Mouse (Mus musculus): ENCODE results near the gene Nectin2. TPM values are rescaled to one million over a fixed set of nuclear protein-coding genes. Genes with fewer than 3 reads are reported as not detected.

The Nectin2 gene
- polyA plus RNA-seq, 1 experiment from 2014 or later = 66.5 TPM

GRCm38 (mm10) chr7:19783630-19784029 lies 33.3 kb upstream of the Nectin2 start:
- 66% methylated on average over 8 of the region's 8 CpGs for WGBS
- H3K27ac ChIP-seq = no peak overlapping the region
- no peak overlapping the region for H3K4me3 ChIP-seq

GRCm38 (mm10) chr7:19782645-19783044 lies 32.4 kb upstream of the Nectin2 start:
- Histone ChIP-seq H3K27ac (no peak overlapping the region), H3K4me1 (replicated peaks) (no peaks in the 10 kb centered on the region; the same call in 1 of the 2 replicates), H3K27me3 (no peaks in the 10 kb centered on the region), H3K36me3 (no peaks in the 10 kb centered on the region), H3K4me3 (no peak overlapping the region), H3K9ac (no peak overlapping the region), H3K9me3 (replicated peaks) (no peaks in the 10 kb centered on the region), H3K4me2 (no peak overlapping the region)
- 80% methylated on average over 4 of the region's 4 CpGs for WGBS
- no peak for ATAC-seq (replicated peaks; ENCODE audit: insufficient number of reproducible peaks, insufficient read depth, low FRiP score, low read depth)

More at GRCm38 (mm10) chr7:19783630-19784029, 33.3 kb upstream of the Nectin2 start:
- Histone ChIP-seq H3K4me1 (replicated peaks) (no peaks in the 10 kb centered on the region; the same call in 1 of the 2 replicates), H3K9ac (no peak overlapping the region), H3K36me3 (no peaks in the 10 kb centered on the region), H3K9me3 (replicated peaks) (no peaks in the 10 kb centered on the region), H3K27me3 (no peaks in the 10 kb centered on the region), H3K4me2 (no peak overlapping the region)
- ATAC-seq (replicated peaks; ENCODE audit: insufficient number of reproducible peaks, insufficient read depth, low FRiP score, low read depth) = no peak

- no peak for ATAC-seq (replicated peaks; ENCODE audit: insufficient number of reproducible peaks, insufficient read depth, low FRiP score, low read depth)
- no peaks in the 10 kb centered on the region for H3K27me3 ChIP-seq
- 83% methylated on average over 7 of the region's 7 CpGs for WGBS
- H3K27ac ChIP-seq = no peak overlapping the region
- H3K36me3 ChIP-seq = no peaks in the 10 kb centered on the region
- H3K9me3 ChIP-seq (replicated peaks) = no peaks in the 10 kb centered on the region
- no peak overlapping the region for H3K4me3 ChIP-seq
- H3K9ac ChIP-seq = no peak overlapping the region
- H3K4me1 ChIP-seq (replicated peaks) = peaks cover 6% of the 10 kb centered on the region
- H3K4me2 ChIP-seq = no peak overlapping the region
These were observed 31.5 kb upstream of the Nectin2 start for GRCm38 (mm10) chr7:19781741-19782140.

GRCm38 (mm10) chr7:19779903-19780302 lies 29.6 kb upstream of the Nectin2 start:
- Histone ChIP-seq H3K9ac (no peak overlapping the region), H3K36me3 (no peaks in the 10 kb centered on the region), H3K4me3 (no peak overlapping the region), H3K27ac (no peak overlapping the region), H3K27me3 (no peaks in the 10 kb centered on the region), H3K4me1 (replicated peaks) (peaks cover 6% of the 10 kb centered on the region), H3K9me3 (replicated peaks) (no peaks in the 10 kb centered on the region), H3K4me2 (no peak overlapping the region)
- no peak for ATAC-seq (replicated peaks; ENCODE audit: insufficient number of reproducible peaks, insufficient read depth, low FRiP score, low read depth)
- WGBS = 76% methylated on average over 4 of the region's 4 CpGs

GRCm38 (mm10) chr7:19778645-19779044 lies 28.4 kb upstream of the Nectin2 start:
- WGBS = 76% methylated on average over 8 of the region's 8 CpGs
- Histone ChIP-seq H3K27me3 (no peaks in the 10 kb centered on the region), H3K4me2 (no peak overlapping the region), H3K4me3 (no peak overlapping the region), H3K27ac (no peak overlapping the region), H3K9me3 (replicated peaks) (no peaks in the 10 kb centered on the region), H3K36me3 (no peaks in the 10 kb centered on the region), H3K4me1 (replicated peaks) (peaks cover 6% of the 10 kb centered on the region), H3K9ac (no peak overlapping the region)
- no peak for ATAC-seq (replicated peaks; ENCODE audit: insufficient number of reproducible peaks, insufficient read depth, low FRiP score, low read depth)

GRCm38 (mm10) chr7:19777049-19777723 lies 26.9 kb upstream of the Nectin2 start:
- 77% methylated on average over 11 of the region's 11 CpGs for WGBS
- H3K27me3 ChIP-seq = no peaks in the 10 kb centered on the region
- H3K9me3 ChIP-seq (replicated peaks) = no peaks in the 10 kb centered on the region
- 0 out of 2 replicates have a peak overlapping the region, but pooled peaks have one; percentile 22 for H3K27ac ChIP-seq
- H3K4me2 ChIP-seq = no peak overlapping the region
- no peaks in the 10 kb centered on the region for H3K36me3 ChIP-seq
- no peak overlapping the region for H3K4me3 ChIP-seq
- ATAC-seq (replicated peaks; ENCODE audit: insufficient number of reproducible peaks, insufficient read depth, low FRiP score, low read depth) = no peak; the same call in 1 of the 2 replicates
- H3K4me1 ChIP-seq (replicated peaks) = peaks cover 6% of the 10 kb centered on the region
- H3K9ac ChIP-seq = no peak overlapping the region

- no peak overlapping the region for H3K4me3 ChIP-seq
- no peak overlapping the region for H3K27ac ChIP-seq
- H3K4me2 ChIP-seq = peak overlapping the region; percentile 88
- H3K27me3 ChIP-seq = no peaks in the 10 kb centered on the region
- H3K9me3 ChIP-seq (replicated peaks) = no peaks in the 10 kb centered on the region
- 57% methylated on average over 4 of the region's 4 CpGs for WGBS
- ATAC-seq (replicated peaks; ENCODE audit: insufficient number of reproducible peaks, insufficient read depth, low FRiP score, low read depth) = no peak
- no peak overlapping the region for H3K9ac ChIP-seq
- peaks cover 1% of the 10 kb centered on the region; the same call in 1 of the 2 replicates for H3K36me3 ChIP-seq
- H3K4me1 ChIP-seq (replicated peaks) = peaks cover 38% of the 10 kb centered on the region
These were observed 21.4 kb upstream of the Nectin2 start for GRCm38 (mm10) chr7:19771682-19772081.

GRCm38 (mm10) chr7:19770984-19771391 lies 20.7 kb upstream of the Nectin2 start, which contains the start of gene Bcam:
Bcam (minus strand) TSS chr7:19771016.
- peak within 1 kb of the TSS; percentile 79 for H3K4me3 ChIP-seq
- peak within 1 kb of the TSS; percentile 88 for H3K27ac ChIP-seq
- peak within 1 kb of the TSS; percentile 88 for H3K4me2 ChIP-seq
- peak within 1 kb of the TSS; percentile 88 for H3K9ac ChIP-seq
- 8% methylated on average over 9 of the region's 9 CpGs for WGBS
- no peaks in the 10 kb centered on the region for H3K27me3 ChIP-seq
- no peaks in the 10 kb centered on the region for H3K9me3 ChIP-seq (replicated peaks)
- H3K4me1 ChIP-seq (replicated peaks) = peaks cover 38% of the 10 kb centered on the region
- H3K36me3 ChIP-seq = peaks cover 4% of the 10 kb centered on the region; the same call in 1 of the 2 replicates
- no peak; the same call in 1 of the 2 replicates for ATAC-seq (replicated peaks; ENCODE audit: insufficient number of reproducible peaks, insufficient read depth, low FRiP score, low read depth)

- H3K4me3 ChIP-seq = peak overlapping the region; percentile 79
- under 1% methylated on average over 27 of the region's 28 CpGs for WGBS
- H3K4me2 ChIP-seq = peak overlapping the region; percentile 88
- H3K27ac ChIP-seq = peak overlapping the region; percentile 88
- peak; percentile 70 for ATAC-seq (replicated peaks; ENCODE audit: insufficient number of reproducible peaks, insufficient read depth, low FRiP score, low read depth)
- H3K4me1 ChIP-seq (replicated peaks) = peaks cover 38% of the 10 kb centered on the region
- H3K27me3 ChIP-seq = no peaks in the 10 kb centered on the region
- peaks cover 5% of the 10 kb centered on the region for H3K36me3 ChIP-seq
- no peaks in the 10 kb centered on the region for H3K9me3 ChIP-seq (replicated peaks)
- peak overlapping the region; percentile 88 for H3K9ac ChIP-seq
These were observed 20.1 kb upstream of the Nectin2 start for GRCm38 (mm10) chr7:19770375-19770754.

- ATAC-seq (replicated peaks; ENCODE audit: insufficient number of reproducible peaks, insufficient read depth, low FRiP score, low read depth) = peak; percentile 0; the same call in 1 of the 2 replicates
- peaks cover 38% of the 10 kb centered on the region for H3K4me1 ChIP-seq (replicated peaks)
- peaks cover 9% of the 10 kb centered on the region for H3K36me3 ChIP-seq
- 8% methylated on average over 16 of the region's 16 CpGs for WGBS
- no peaks in the 10 kb centered on the region for H3K27me3 ChIP-seq
- H3K9ac ChIP-seq = peak overlapping the region; percentile 88
- peak overlapping the region; percentile 88 for H3K27ac ChIP-seq
- H3K4me3 ChIP-seq = peak overlapping the region; percentile 79
- no peaks in the 10 kb centered on the region for H3K9me3 ChIP-seq (replicated peaks)
- H3K4me2 ChIP-seq = peak overlapping the region; percentile 88
These were observed 19.4 kb upstream of the Nectin2 start for GRCm38 (mm10) chr7:19769434-19770374.

GRCm38 (mm10) chr7:19769001-19769400 lies 18.7 kb upstream of the Nectin2 start:
- Histone ChIP-seq H3K4me3 (peak overlapping the region; percentile 79), H3K9ac (peak overlapping the region; percentile 88), H3K27me3 (no peaks in the 10 kb centered on the region), H3K9me3 (replicated peaks) (no peaks in the 10 kb centered on the region), H3K27ac (peak overlapping the region; percentile 88), H3K36me3 (peaks cover 16% of the 10 kb centered on the region), H3K4me2 (peak overlapping the region; percentile 88), H3K4me1 (replicated peaks) (peaks cover 38% of the 10 kb centered on the region)
- WGBS = 14% methylated on average over 4 of the region's 4 CpGs
- peak; percentile 45; the same call in 1 of the 2 replicates for ATAC-seq (replicated peaks; ENCODE audit: insufficient number of reproducible peaks, insufficient read depth, low FRiP score, low read depth)

All from heart, embryonic 15.5 days (tissue).